Mouse (Mus musculus) adrenal gland, postnatal 14 days (tissue): Measurements from ENCODE around the gene Arrdc4. TPM values are rescaled to one million over a fixed set of nuclear protein-coding genes. Genes with fewer than 3 reads are reported as not detected.

ENCODE experiments used
- DNase-seq: peaks from one replicate; pipeline ENCODE4 v3.0.0; 2021; ENCODE audit warnings: mixed read lengths
- long read RNA-seq, 2 experiments: library from polyadenylated mRNA; stranded (forward); transcript quantifications; one replicate each; pipeline ENCODE4 v2.0.0; 2021
- total RNA-seq: library from RNA; stranded (reverse); gene quantifications from 2 replicates; pipeline ENCODE4 v1.2.3, GENCODE M21; 2021

Arrdc4 gene
- total RNA-seq = 17.6 and 25.2 TPM in 2 replicates
- long read RNA-seq, experiment 1, transcript Arrdc4-201 (8 exons, 3,905 nt) = major isoform, 19 of 32 reads
- long read RNA-seq, experiment 1, transcript Arrdc4-202 (5 exons, 1,129 nt) = minor isoform, 9 of 32 reads
- long read RNA-seq, experiment 1, partial matches to known transcripts = 1 of 32 reads
- long read RNA-seq, experiment 1, other reads (novel, unspliced or antisense) = 3 of 32 reads
- long read RNA-seq, experiment 2, transcript Arrdc4-201 (8 exons, 3,905 nt) = major isoform, 11 of 22 reads
- long read RNA-seq, experiment 2, transcript Arrdc4-202 (5 exons, 1,129 nt) = minor isoform, 7 of 22 reads
- long read RNA-seq, experiment 2, partial matches to known transcripts = 1 of 22 reads
- long read RNA-seq, experiment 2, other reads (novel, unspliced or antisense) = 3 of 22 reads

GRCm38 (mm10) chr7:68748761-68749635 is at the start of gene Arrdc4:
Gene Arrdc4 (minus strand): TSS chr7:68749241.
- DNase-seq = peak; percentile 99

GRCm38 (mm10) chr7:68795578-68795977 is 46.5 kb upstream of the Arrdc4 start:
- no peak for DNase-seq

- DNase-seq = peak; percentile 17
Observed at GRCm38 (mm10) chr7:68788711-68789110, 39.7 kb upstream of the Arrdc4 start.

GRCm38 (mm10) chr7:68771757-68772094 is 22.7 kb upstream of the Arrdc4 start:
- DNase-seq = no peak

GRCm38 (mm10) chr7:68770894-68771756 is 22.1 kb upstream of the Arrdc4 start:
- DNase-seq = no peak

GRCm38 (mm10) chr7:68765926-68766325 is 16.9 kb upstream of the Arrdc4 start:
- DNase-seq = no peak

GRCm38 (mm10) chr7:68759148-68759724 is 10.2 kb upstream of the Arrdc4 start:
- no peak for DNase-seq

GRCm38 (mm10) chr7:68756656-68757204 is 7.7 kb upstream of the Arrdc4 start:
- DNase-seq = no peak

GRCm38 (mm10) chr7:68749919-68750318 is 878 bp upstream of the Arrdc4 start:
- DNase-seq = no peak

GRCm38 (mm10) chr7:68748361-68748760 is 680 bp downstream of the Arrdc4 start:
- no peak for DNase-seq

- DNase-seq = no peak
Observed at GRCm38 (mm10) chr7:68744616-68745015, 4.4 kb downstream of the Arrdc4 start.

- no peak for DNase-seq
Observed at GRCm38 (mm10) chr7:68744206-68744605, 4.8 kb downstream of the Arrdc4 start.

GRCm38 (mm10) chr7:68740763-68741162 is 8.3 kb downstream of the Arrdc4 start:
- DNase-seq = no peak

GRCm38 (mm10) chr7:68738676-68739399 is 10.2 kb downstream of the Arrdc4 start:
- no peak for DNase-seq

GRCm38 (mm10) chr7:68726380-68726779 is 22.7 kb downstream of the Arrdc4 start:
- no peak for DNase-seq

GRCm38 (mm10) chr7:68724711-68725110 is 24.3 kb downstream of the Arrdc4 start:
- no peak for DNase-seq

- no peak for DNase-seq
Observed at GRCm38 (mm10) chr7:68721520-68721919, 27.5 kb downstream of the Arrdc4 start.

- DNase-seq = no peak
Observed at GRCm38 (mm10) chr7:68717988-68718387, 31.1 kb downstream of the Arrdc4 start.

GRCm38 (mm10) chr7:68717498-68717897 is 31.5 kb downstream of the Arrdc4 start:
- DNase-seq = peak; percentile 72

GRCm38 (mm10) chr7:68716926-68717325 is 32.1 kb downstream of the Arrdc4 start:
- DNase-seq = no peak

GRCm38 (mm10) chr7:68712928-68713327 is 36.1 kb downstream of the Arrdc4 start:
- DNase-seq = peak; percentile 56
